Mouse (Mus musculus) gastrocnemius, adult 8-10 months (tissue): ENCODE measurements around the gene Lce1b. TPM values are rescaled to one million over a fixed set of nuclear protein-coding genes. Genes with fewer than 3 reads are reported as not detected.
"Not testable (repeated sequence)": the region's sequence is repeated elsewhere in the genome, so short reads cannot be mapped to it uniquely, and the experiment has no call there.

Experiments
- DNase-seq, 2 experiments: peaks; one replicate each; pipeline ENCODE4 v3.0.0; 2022; ENCODE audit warnings: low spot score in 2 of 2
- total RNA-seq, 4 experiments: library from RNA; stranded (reverse); gene quantifications; 2 replicates each; pipeline ENCODE4 v1.2.4; 2022

The Lce1b gene
- not detected for total RNA-seq

DNA sequence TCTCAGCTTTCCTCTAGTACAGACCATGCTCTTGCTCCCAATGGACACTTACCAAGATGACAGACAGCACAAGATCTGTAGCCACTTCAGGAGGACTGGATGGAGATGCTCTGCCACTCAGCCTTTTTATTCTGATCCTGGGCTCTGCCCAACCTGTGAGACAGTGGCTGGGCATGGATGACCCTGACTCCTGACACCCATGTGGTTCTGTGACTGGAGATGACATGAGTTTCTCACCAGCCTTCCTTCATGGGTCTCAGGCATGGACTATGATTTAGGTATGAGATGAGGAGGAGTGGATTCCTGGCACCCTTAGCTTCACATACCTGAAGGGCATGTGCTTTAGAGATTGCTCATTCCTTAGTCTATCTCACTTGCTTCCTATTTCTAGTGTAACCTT, at the start of gene Lce1b:
Gene Lce1b (minus strand): TSS at position 101 of the 400 bp plus-strand sequence.
- no peak for DNase-seq

DNA sequence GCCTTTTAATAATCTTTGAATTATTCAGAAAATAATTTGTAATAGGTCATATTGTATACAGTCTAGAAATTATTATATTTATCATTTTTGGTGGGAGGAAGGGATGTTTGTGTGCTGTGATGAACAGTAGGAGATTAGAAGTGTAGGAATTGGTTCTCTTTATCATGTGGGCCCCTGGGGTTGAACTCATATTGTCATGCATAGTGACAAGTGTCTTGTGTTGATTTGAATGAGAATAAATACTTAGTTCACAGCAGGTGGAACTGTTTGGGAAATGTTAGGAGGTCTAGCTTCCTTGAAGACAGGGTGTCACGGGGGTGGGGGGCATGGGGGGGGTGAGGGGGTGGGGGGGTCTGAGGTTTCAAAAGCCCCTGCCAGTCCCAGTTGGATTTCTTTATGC, 37.9 kb upstream of the Lce1b start:
- DNase-seq = no peak

DNA sequence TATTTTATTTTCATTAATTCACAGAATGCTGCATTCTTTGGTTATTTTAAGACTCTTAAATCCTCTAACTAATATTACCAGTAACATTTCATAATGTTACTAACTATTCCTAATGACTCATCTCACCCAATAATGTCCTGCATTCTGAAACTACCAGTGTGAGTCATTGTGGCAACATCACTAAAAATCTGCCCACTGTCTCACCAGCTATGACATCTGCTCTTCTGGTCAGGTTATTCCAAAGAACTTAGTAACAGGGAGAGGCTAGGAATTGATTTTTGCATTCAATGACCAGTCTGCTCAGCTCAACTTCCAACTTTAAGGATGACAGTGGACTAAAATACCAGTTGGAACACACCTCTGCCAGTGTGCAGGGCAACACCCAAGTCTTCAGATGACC, 35.0 kb upstream of the Lce1b start:
- no peak for DNase-seq

DNA sequence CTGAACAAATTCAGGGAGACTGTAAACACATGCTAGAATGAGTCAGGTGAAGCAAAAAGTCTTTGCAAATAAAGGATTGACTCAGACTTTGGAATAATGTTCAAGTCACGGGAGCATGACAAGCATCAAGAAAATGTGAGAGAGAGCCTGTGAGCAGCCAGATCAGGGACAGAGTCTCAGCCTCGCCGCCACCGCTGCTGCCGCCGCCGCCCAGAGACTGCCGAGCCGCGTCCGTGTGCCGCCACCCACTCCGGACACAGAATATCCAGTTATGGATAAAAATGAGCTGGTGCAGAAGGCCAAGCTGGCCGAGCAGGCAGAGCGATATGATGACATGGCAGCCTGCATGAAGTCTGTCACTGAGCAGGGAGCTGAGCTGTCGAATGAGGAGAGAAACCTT, 32.4 kb upstream of the Lce1b start:
- not testable (repeated sequence) for DNase-seq

DNA sequence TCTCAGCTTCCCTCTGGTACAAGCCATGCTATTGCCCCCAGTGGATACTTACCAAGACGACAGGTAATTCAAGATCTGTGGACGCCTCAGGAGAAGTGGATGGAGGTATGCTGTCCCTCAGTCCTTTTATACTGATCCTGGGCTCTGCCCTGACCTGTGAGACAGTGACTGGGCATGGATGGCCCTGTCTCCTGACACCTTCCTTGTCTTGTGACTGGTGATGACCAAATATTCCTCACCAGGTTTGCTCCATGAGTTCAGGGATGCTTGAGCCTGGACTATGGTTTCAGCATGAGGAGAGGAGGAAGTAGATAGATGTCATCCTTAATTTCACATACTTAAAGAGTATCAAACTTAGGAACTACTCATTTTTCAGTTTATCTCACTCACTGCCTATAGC, 30.4 kb upstream of the Lce1b start, which contains the start of gene Lce1d:
Gene Lce1d (minus strand): TSS at position 101 of the 400 bp plus-strand sequence.
- DNase-seq = no peak

DNA sequence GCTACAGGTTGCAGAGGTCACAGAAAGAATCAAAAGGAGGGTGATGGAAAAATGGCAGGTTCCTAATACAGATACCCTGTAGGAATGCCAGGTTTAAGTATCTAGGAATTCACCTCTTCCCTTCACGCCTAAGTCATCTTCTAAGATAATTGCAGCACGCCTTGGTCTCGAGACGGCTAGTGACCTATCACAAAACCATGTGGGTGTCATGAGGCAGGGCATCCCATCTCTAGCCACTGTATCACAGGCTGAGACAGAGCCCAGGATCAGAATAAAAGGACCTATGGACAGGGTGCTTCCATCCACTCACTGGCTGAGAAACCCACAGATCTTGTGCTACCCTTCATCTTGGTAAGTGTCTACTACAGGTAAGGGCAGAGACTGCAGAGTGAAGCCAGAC, 22.2 kb upstream of the Lce1b start, which contains the start of gene Lce1c:
Gene Lce1c (plus strand): TSS at position 301 of the 400 bp plus-strand sequence.
- no peak for DNase-seq

DNA sequence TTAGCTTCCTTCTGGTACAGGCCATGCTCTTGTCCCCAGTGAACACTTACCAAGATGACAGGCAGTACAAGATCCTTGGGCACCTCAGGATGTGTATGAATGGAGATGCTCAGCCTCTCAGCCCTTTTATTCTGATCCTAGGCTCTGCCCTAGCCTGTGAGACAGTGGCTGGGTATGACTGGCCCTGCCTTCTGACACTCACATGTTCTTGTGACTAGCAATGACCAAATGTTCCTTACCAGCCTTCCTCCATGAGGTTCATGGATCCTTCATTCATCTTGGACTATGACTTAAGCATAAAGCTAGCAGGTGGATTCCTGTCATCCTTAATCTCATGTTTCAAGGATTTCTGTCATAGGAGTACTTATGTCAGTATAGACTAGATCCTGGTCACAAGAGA, 13.5 kb upstream of the Lce1b start, which contains the start of gene Lce1a2:
Gene Lce1a2 (minus strand): TSS at position 101 of the 400 bp plus-strand sequence.
- DNase-seq = no peak

DNA sequence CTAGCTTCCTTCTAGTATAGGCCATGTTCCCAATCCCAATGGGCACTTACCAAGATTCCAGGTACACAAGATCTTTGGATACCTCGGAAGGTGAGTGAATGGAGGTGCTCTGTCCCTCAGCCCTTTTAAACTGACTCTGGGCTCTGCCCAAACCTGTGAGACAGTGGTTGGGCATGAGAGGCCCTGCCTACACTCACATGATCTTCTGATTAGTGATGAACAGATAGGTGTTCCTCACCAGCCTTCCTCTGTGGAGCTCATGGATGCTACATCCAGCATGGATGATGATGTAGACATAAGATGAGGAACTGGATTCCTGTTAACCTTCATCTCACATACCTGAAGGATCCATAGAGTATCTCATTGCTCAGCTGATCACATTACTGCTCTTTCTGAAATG, 8.5 kb downstream of the Lce1b start, which contains the start of gene Lce1a1:
Gene Lce1a1 (minus strand): TSS at position 101 of the 400 bp plus-strand sequence.
- no peak for DNase-seq

DNA sequence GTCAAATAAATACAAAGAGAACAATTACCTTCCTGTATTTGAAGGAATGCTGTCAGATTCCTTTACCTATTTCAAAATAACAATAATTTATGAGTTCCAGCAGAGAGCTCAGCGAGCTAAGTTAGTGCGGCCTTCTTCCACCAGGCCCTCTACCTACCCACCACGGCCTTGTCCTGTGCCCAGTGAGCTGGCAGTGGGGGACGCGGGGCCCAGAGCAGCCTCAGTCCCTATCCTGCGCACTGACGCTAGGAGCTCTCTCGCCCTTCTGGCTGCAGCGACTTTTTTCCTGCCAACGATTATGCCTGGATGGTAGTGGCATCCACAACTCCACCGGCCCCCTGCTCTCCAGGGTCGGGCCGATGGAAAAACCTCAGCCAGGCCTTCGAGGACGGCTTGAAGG, 16.9 kb downstream of the Lce1b start:
- DNase-seq = no peak

DNA sequence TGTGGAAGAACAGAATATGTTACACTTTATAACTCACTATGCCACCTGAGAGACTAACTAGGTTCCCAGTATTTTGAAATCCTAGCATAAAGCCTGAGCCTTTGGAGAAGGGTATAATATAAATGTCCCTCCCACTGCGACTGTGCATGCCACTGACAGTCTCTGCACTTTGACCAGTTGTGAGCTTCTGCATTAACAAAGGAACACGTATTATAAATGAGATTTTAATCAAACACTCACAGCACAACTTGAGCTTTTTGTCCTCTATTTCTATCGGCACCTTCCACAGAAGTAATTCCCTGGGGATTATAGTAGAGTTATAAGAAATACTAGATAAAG, 18.1 kb downstream of the Lce1b start:
- no peak for DNase-seq

DNA sequence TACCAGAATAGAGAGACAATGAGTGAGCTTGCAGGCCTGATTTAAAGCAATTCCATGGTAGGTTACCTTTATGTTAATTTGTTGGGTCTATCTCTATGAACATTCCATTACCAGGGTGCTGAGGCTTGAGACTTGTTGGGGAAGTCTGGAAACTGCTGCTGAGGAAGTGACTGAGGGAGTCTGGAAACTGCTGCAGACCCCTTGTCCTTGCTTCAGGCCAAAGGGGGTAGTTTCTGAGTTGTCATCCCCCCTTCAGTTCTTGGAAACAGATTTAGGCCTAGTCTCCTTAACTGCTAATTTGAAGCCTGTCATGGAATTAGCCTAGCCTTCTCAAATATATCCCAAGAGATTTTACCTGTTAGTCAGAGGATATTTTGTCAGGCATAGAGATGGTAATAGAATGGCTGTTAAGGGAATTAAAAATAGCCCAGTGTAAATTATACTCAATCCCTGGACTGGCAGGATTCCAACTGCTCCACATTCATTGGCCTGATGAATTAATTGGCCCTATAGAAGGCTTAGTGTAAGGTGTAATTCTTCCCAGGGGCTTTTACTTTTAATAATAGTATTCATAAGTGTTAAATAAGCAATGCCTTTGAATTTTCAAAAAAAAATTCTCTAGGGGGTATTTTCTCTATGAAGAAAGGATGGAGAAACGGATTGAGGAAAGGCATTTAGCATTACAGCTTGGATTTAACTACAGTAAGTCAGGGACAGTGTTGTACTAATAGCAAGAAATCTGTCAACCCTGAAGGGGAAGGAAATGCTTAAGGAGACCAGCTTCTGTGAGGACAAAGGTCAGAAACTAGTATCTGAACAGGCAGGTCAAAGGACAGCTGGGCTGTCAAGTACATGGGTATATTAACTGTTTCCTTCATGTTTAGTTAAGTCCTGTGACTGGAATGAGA, 18.7 kb downstream of the Lce1b start:
- DNase-seq = no peak

DNA sequence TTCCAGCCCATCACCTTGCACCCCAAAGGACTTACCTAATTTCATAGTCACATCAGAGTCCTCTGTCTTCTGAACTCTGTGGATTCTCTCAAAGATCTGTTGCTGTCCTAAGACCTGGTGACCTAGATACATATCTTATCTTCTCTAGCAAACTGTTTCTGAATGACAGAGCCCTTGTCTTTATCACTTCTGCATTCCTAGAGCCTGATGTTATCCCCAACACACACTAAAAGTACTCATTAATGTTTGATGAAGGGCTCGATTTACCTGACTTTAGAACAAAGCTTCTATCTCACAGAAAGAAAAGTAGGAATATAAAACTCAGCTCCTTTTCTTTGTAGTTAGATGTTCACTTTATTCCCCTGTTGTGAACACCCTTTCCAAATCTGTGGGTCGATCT, 35.2 kb downstream of the Lce1b start, which contains the start of gene Lce6a:
Gene Lce6a (minus strand): TSS at position 101 of the 400 bp plus-strand sequence.
- DNase-seq = no peak

DNA sequence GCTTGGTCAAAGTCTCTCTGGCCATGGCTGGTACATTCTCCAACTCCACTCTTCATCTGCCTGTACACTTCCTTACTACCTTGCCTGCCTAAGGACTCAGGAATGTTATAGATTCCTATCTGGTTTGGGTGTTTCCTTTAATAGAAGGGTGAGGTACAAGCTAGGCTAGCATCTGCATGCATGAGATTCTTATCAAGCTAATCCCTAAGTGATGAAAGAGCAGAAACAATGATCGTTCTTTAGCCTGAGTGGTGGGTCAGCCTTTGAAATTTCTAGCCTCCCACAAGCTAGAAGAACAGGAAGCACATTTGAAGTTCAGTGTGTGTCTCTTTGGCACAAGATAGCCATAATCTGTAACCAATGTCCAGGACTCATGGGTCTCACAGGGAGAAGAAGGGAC, 46.9 kb downstream of the Lce1b start:
- DNase-seq = no peak

DNA sequence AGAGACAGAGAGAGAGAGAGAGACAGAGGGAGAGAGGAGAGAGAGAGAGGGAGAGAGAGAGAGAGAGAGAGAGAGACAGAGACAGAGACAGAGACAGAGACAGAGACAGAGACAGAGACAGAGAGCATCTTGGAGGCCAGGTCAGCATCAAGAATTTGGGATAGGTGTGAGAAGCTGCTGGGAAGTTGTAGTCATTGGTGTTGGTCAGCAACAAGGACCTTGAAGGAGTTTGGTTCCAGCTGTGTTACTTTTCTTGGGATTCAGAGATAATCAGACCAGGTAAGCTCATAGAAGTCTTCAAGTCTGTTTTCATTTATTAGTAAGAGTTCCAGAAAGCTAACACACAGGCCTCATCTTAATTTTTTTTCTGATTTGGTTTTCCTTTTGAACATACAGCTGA, 49.3 kb downstream of the Lce1b start, which contains the start of gene 2210017I01Rik:
Gene 2210017I01Rik (minus strand): TSS at position 101 of the 400 bp plus-strand sequence.
- DNase-seq = no peak

Other genes starting within 250 kb of the Lce1b start
- gene Sprr2i, start 248.9 kb downstream of the Lce1b start, total RNA-seq = not detected
- not detected for gene Sprr2j-ps, start 238.8 kb downstream of the Lce1b start, total RNA-seq
- gene Gm9774, start 227.5 kb downstream of the Lce1b start, total RNA-seq = 1 to 10 TPM in 3 of 4 experiments, not detected in 1; 2.7 to 4.8 (median 4.7) TPM
- gene Sprr2k, start 224.3 kb downstream of the Lce1b start, total RNA-seq = not detected
- gene Sprr1b, start 218.1 kb downstream of the Lce1b start, total RNA-seq = not detected
- not detected for gene Sprr3, start 198.2 kb downstream of the Lce1b start, total RNA-seq
- gene Sprr1a, start 171.0 kb downstream of the Lce1b start, total RNA-seq = not detected
- gene Sprr4, start 156.4 kb downstream of the Lce1b start, total RNA-seq = not detected
- not detected for gene 2310046K23Rik, start 122.4 kb downstream of the Lce1b start, total RNA-seq
- gene Ivl, start 83.2 kb downstream of the Lce1b start, total RNA-seq = not detected
- gene Smcp, start 67.9 kb downstream of the Lce1b start, total RNA-seq = not detected
- not detected for gene 2210017I01Rik, start 49.4 kb downstream of the Lce1b start, total RNA-seq
- not detected for gene Lce6a, start 35.3 kb downstream of the Lce1b start, total RNA-seq
- not detected for gene Lce1a1, start 8.6 kb downstream of the Lce1b start, total RNA-seq
- gene Lce1a2, start 13.4 kb upstream of the Lce1b start, total RNA-seq = not detected
- not detected for gene Lce1c, start 22.3 kb upstream of the Lce1b start, total RNA-seq
- gene Lce1d, start 30.3 kb upstream of the Lce1b start, total RNA-seq = not detected
- not detected for gene Lce1e, start 52.1 kb upstream of the Lce1b start, total RNA-seq
- not detected for gene Lce1f, start 63.4 kb upstream of the Lce1b start, total RNA-seq
- not detected for gene Gm38119, start 82.2 kb upstream of the Lce1b start, total RNA-seq
- gene Lce1g, start 95.4 kb upstream of the Lce1b start, total RNA-seq = not detected
- gene Lce1h, start 108.1 kb upstream of the Lce1b start, total RNA-seq = not detected
- not detected for gene Lce1i, start 122.0 kb upstream of the Lce1b start, total RNA-seq
- not detected for gene Lce1j, start 133.6 kb upstream of the Lce1b start, total RNA-seq
- not detected for gene Lce1k, start 151.0 kb upstream of the Lce1b start, total RNA-seq
- gene Kprp, start 170.3 kb upstream of the Lce1b start, total RNA-seq = not detected
- gene Lce1l, start 194.4 kb upstream of the Lce1b start, total RNA-seq = not detected
- not detected for gene 2310050C09Rik, start 213.3 kb upstream of the Lce1b start, total RNA-seq